27 mouse cellular contexts compared by ENCODE assay signal in the genomic region with DNA sequence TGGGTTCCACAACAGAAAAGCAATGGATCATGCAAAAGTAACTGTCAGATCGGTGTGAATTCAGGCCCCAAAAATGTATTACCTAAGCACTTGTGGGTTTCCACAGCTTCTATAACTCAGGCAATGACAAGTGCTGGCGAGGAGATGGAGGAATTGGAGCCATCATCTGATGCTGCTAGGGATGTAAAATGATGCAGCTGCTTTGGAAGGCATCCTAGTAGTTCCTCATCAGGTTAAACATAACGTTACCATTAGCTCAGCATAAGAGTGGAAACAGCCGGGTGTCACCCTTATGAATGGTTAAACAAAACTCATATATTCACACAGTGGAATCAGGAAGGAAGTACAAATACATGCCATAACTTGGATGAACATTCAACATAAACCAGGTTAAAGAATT. TPM values are rescaled to one million over a fixed set of nuclear protein-coding genes. Genes with fewer than 3 reads are reported as not detected.
DNase-seq lines count a peak whose midpoint lies in the region; ATAC-seq lines count a peak whose summit lies in the region.
"Had no signal": no experiment of that assay in that cellular context is flagged by ENCODE, and none has a peak within 500 bp of the region (broad histone marks: within the 10 kb centered on the region; RNA-seq: fewer than 3 reads in every experiment).

No protein-coding gene starts in this region.

- H3K4me3 ChIP-seq in stomach, embryonic 14.5 days (ENCODE audit: low read depth, low read length): no peak overlapping the region
- no peak overlapping the region for H3K4me3 ChIP-seq in forebrain, embryonic 15.5 days
- H3K4me3 ChIP-seq: embryonic facial prominence, embryonic 13.5 days; heart, embryonic 13.5 days; neural tube, embryonic 15.5 days had no signal

- ATAC-seq in stomach, embryonic 14.5 days (ENCODE audit: insufficient number of reproducible peaks, insufficient read depth, low FRiP score, low read depth): peak; percentile 76; the same call in 1 of the 2 replicates
- no peak for ATAC-seq in forebrain, embryonic 15.5 days (replicated peaks)
- ATAC-seq: activated CD4-positive, CD25-positive, alpha-beta regulatory T cell, adult 4 months; forebrain, embryonic 14.5 days; hindbrain, postnatal 0 days; lung, postnatal 0 days; midbrain, embryonic 16.5 days had no signal

- H3K4me1 ChIP-seq in stomach, embryonic 14.5 days (ENCODE audit: control insufficient read depth, insufficient read depth, low read length): no peaks in the 10 kb centered on the region
- no peaks in the 10 kb centered on the region for H3K4me1 ChIP-seq in forebrain, embryonic 15.5 days

- no peak overlapping the region for H3K4me2 ChIP-seq in stomach, embryonic 14.5 days (replicated peaks; ENCODE audit: low read depth, low read length)
- H3K4me2 ChIP-seq in forebrain, embryonic 15.5 days (replicated peaks): no peak overlapping the region
- H3K4me2 ChIP-seq: embryonic facial prominence, embryonic 13.5 days; heart, embryonic 13.5 days; neural tube, embryonic 15.5 days had no signal

- H3K27me3 ChIP-seq in stomach, embryonic 14.5 days (ENCODE audit: control insufficient read depth, insufficient read depth, low read length): no peaks in the 10 kb centered on the region
- no peaks in the 10 kb centered on the region for H3K27me3 ChIP-seq in forebrain, embryonic 15.5 days
- H3K27me3 ChIP-seq: embryonic facial prominence, embryonic 13.5 days; heart, embryonic 13.5 days; neural tube, embryonic 15.5 days had no signal

- DNase-seq in heart, adult 9 months (ENCODE audit: low spot score in 2 of 2): peak; percentile 38 to 62
- no peak for DNase-seq in heart, postnatal 25 days (ENCODE audit: low spot score)
- peak; percentile 89 for DNase-seq in NIH3T3 (ENCODE audit: low read depth)
- DNase-seq in heart, postnatal 10 days: peak; percentile 64 to 71
- no peak for DNase-seq in gastrocnemius, postnatal 10 days
- DNase-seq: adrenal gland, postnatal 10 days; cerebellum, adult 2 months; cerebellum, postnatal 25 days; gastrocnemius, postnatal 25 days; kidney, adult 9 months; kidney, postnatal 14 days; layer of hippocampus, postnatal 36 days; right cerebral cortex, adult 18-20 months; right cerebral cortex, postnatal 4 days had no signal

- WGBS in stomach, embryonic 14.5 days: 42% methylated on average over 4 of the region's 4 CpGs
- WGBS in forebrain, embryonic 15.5 days: 88% methylated on average over 4 of the region's 4 CpGs

- no peaks in the 10 kb centered on the region for H3K36me3 ChIP-seq in stomach, embryonic 14.5 days (ENCODE audit: control insufficient read depth, insufficient read depth, low read length)
- H3K36me3 ChIP-seq in forebrain, embryonic 15.5 days: no peaks in the 10 kb centered on the region
- H3K36me3 ChIP-seq: embryonic facial prominence, embryonic 13.5 days; heart, embryonic 13.5 days; neural tube, embryonic 15.5 days had no signal

- intact Hi-C loops in heart, postnatal 25 days (cut with DNase I): no loop called here
- intact Hi-C loops in heart, postnatal 10 days (cut with DNase I): no loop called here

- no peak overlapping the region for H3K27ac ChIP-seq in stomach, embryonic 14.5 days (ENCODE audit: low read length)
- H3K27ac ChIP-seq in forebrain, embryonic 15.5 days (replicated peaks): no peak overlapping the region
- H3K27ac ChIP-seq: embryonic facial prominence, embryonic 13.5 days; heart, embryonic 13.5 days; hindbrain, postnatal 0 days; macrophage; neural tube, embryonic 15.5 days had no signal

- H3K9me3 ChIP-seq in stomach, embryonic 14.5 days (ENCODE audit: control insufficient read depth, low read depth, low read length): no peaks in the 10 kb centered on the region
- H3K9me3 ChIP-seq in forebrain, embryonic 15.5 days: no peaks in the 10 kb centered on the region
- H3K9me3 ChIP-seq: embryonic facial prominence, embryonic 13.5 days; heart, embryonic 13.5 days; neural tube, embryonic 15.5 days had no signal

- no peak overlapping the region for H3K9ac ChIP-seq in stomach, embryonic 14.5 days (replicated peaks; ENCODE audit: low read depth, low read length)
- H3K9ac ChIP-seq in forebrain, embryonic 15.5 days (replicated peaks): no peak overlapping the region
- H3K9ac ChIP-seq: embryonic facial prominence, embryonic 13.5 days; heart, embryonic 13.5 days; neural tube, embryonic 15.5 days had no signal

RNA-seq across cellular contexts. Expression of a gene that starts 3.4 kb away (rescaled TPM):
- 100 to 1,000 TPM; 116 to 125 TPM for total RNA-seq in heart, postnatal 25 days (2021)
- total RNA-seq in heart, postnatal 10 days (2021): 100 to 1,000 TPM; 229 to 246 TPM
- 12.6 and 15.1 TPM in 2 replicates for polyA plus RNA-seq in stomach, embryonic 14.5 days (2014; fragmentation: Nextera tagmentation; extraction: Ambion mirVana)
- not detected in 2 replicates for polyA plus RNA-seq in forebrain, embryonic 15.5 days (2015; fragmentation: Nextera tagmentation; extraction: Ambion mirVana)
- total RNA-seq in gastrocnemius, postnatal 10 days (2021): 100 to 1,000 TPM; 128 to 135 TPM
- total RNA-seq: layer of hippocampus, adult 18-20 months; MEL had no signal
- polyA plus RNA-seq: forebrain, embryonic 14.5 days; macrophage had no signal

Comparison
In these comparisons a context has a peak if more than half of its experiments do, and no peak if none do; other contexts are left out.
1. DNase-seq: peak in heart, adult 9 months (2 of 2), NIH3T3 (single experiment) and heart, postnatal 10 days (2 of 2); none in heart, postnatal 25 days (single experiment) and gastrocnemius, postnatal 10 days (single experiment).